Mouse (Mus musculus): ENCODE measurements around the gene Lrrn2.

Gene Lrrn2

GRCm38 (mm10) chr1:132885701-132886100, 5.6 kb downstream of the Lrrn2 start:
- no peak for DNase-seq (ENCODE audit: low spot score in 2 of 2)

DNA sequence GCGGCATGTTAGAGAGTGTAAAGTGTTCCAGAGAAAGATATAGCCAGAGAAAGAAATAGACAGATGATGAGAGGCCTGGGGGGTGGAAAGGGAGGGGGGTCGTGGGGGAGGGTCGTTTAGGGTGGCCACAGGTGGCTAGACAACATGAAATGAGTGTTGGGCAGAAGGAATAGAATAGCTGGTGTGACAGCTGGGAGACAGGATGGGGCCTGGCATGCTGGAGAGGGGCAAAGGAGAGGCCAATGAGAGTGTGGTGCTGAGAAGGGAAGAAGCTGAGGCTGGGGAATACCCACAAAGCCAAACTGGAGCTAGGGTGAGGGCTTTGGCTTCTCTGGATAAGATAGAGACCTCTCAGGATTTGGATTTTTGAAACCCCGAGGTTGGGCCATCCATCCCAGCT, 6.6 kb downstream of the Lrrn2 start:
- DNase-seq (ENCODE audit: low spot score in 2 of 2), result no peak

GRCm38 (mm10) chr1:132888811-132889210, 8.7 kb downstream of the Lrrn2 start:
- DNase-seq (ENCODE audit: low spot score in 2 of 2), result no peak

DNA sequence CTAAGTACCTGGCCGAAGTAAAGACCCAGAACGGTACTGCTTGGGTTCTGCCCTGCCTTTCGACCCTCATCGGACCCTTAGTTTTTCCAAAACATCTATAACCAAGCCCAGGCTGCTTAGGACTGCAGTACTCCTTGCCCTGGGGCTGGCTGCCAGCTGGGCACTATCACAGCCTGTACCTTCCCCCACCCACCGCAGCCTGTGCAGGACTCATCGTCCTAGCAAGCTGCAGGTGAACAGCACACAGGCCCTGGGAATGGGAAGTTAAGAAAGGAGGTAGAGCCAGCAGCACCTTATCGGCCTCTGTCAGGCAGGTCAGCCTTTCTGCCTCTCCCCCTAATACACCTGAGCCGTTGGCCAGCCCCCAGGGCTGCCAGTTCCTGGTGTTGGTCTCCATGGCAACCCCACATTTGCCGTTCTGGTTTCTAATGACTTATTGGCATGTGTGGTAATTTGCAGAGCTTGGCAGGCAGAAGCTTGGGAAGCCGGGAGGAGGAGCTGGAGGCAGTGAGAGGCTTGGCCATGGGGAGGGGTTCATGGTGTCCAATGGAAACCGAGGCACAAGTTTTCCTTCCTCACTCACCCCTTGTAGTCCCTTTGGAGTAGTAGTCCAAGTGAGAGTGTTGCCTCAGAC, 10.2 kb downstream of the Lrrn2 start:
- DNase-seq (ENCODE audit: low spot score in 2 of 2), result no peak

DNA sequence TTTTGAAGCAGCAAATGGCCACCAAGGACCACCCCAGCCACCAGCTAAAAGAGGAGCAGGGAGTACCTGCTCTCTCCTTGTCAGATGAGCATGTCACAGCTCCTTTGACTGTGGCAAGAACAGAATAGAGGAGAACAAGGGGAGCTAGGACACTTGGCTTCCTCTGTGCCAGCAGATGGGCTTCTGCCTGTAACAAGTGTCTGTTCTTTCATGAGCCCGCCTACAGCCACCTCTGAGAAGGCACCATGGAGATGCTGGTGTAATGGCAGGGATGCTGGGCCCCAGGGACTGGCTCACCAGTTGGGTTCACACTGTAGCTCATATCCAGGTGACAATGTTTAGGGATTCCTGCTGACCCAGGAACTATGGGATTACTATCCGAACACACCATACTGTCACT, 12.0 kb downstream of the Lrrn2 start:
- no peak for DNase-seq (ENCODE audit: low spot score in 2 of 2)

- no peak for DNase-seq (ENCODE audit: low spot score in 2 of 2)
These were observed 13.4 kb downstream of the Lrrn2 start for GRCm38 (mm10) chr1:132893311-132894077.

GRCm38 (mm10) chr1:132899029-132899428, 19.0 kb downstream of the Lrrn2 start:
- DNase-seq (ENCODE audit: low spot score in 2 of 2), result no peak

DNA sequence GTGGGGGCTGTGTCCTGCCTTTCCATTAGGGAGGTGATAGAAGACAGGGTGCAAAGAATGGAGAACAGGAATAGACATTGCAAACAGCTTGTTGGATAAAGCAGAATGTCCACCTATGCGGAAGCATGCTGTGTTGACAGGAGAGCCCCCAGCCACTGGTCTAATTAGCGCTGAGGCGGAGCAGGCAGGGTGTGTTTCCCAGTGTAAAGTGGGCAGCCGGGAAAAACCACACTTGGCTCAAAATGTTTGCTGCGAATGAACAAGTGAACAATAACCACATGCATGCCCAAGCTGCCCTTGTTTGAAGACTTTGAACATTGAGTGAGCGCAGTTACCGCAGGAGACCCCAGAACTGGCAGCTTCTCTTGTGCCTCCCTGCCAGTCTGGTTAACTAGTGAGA, 19.6 kb downstream of the Lrrn2 start:
- DNase-seq (ENCODE audit: low spot score in 2 of 2), result no peak

- no peak for DNase-seq (ENCODE audit: low spot score in 2 of 2)
These were observed 20.9 kb downstream of the Lrrn2 start for GRCm38 (mm10) chr1:132900945-132901344.

- DNase-seq (ENCODE audit: low spot score in 2 of 2), result no peak
These were observed 23.4 kb downstream of the Lrrn2 start for GRCm38 (mm10) chr1:132903519-132903918.

GRCm38 (mm10) chr1:132909090-132909489, 29.0 kb downstream of the Lrrn2 start:
- no peak for DNase-seq (ENCODE audit: low spot score in 2 of 2)

GRCm38 (mm10) chr1:132909951-132910350, 29.9 kb downstream of the Lrrn2 start:
- DNase-seq (ENCODE audit: low spot score in 2 of 2), result no peak

GRCm38 (mm10) chr1:132910414-132911041, 30.5 kb downstream of the Lrrn2 start:
- DNase-seq (ENCODE audit: low spot score in 2 of 2), result no peak

DNA sequence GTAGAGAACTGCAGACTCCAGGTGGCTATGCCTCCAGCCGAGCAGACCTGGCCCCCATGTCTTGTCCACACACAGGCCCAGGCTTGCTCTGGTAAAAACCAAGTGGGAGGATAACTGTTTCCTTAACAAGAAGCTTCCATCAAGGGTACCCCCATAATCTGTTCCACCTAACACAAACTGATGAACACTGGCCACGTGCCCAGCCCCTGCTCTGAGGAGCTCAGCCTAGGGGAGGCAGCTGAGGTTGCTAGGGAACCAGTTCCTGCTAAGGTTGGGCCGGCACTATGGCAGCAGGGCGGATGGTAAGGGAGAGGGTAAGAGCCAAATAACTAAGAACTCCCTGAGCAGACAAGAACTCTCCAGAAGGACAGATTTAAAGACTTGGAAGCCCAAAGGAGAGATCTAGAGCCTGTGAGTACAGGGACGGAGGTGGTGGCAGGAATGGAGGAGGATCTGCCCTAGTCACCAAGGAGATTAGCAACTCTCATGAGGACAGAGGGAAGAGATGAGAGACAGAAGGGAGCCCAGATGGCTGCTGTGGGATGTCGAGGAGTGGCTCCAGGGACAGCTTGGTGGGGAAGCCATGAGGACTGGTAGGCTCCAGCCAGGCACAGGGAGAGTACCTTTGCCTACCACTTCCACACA, 35.9 kb downstream of the Lrrn2 start:
- DNase-seq (ENCODE audit: low spot score in 2 of 2), result no peak

DNA sequence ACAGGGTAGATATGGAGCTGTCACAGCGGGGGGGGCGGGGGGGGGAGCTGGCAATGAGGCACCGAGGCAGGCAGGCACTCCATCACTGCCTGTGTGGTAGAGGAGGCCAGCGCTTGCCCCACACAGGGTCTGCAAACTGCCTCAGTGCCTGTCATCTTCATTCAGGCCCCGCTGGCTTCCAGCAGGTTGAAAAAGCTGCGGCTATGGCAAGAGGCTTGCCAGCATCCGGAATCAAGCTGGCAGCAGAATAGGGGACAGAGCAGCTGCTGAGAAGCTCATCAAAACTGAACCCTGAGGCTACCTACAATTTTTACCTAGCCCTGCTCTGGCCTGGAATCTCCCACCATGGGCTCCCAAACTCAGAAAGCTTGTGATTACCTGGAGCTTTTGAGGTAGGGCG, 37.5 kb downstream of the Lrrn2 start:
- DNase-seq (ENCODE audit: low spot score in 2 of 2), result no peak

GRCm38 (mm10) chr1:132918117-132918680, 38.1 kb downstream of the Lrrn2 start:
- no peak for DNase-seq (ENCODE audit: low spot score in 2 of 2)

DNA sequence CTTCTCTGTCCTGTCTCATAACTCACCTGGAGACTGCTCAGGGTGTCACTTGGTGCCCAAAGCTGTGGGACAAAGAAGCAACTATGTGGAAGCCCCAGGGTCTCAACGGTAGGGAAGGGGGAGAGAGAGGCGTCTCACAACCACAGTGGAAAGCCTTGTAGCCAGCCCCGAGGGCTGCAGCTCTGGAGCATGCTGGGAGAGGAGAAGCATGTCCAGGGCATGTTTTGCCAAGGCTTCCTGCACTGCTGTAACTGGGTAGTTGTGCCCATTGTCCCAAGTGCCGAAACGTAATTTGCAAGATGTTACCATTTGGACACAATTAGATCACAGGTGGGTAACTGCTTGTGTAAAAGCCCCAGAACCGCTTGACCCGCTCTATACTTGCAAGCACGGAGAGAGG, 39.2 kb downstream of the Lrrn2 start:
- DNase-seq (ENCODE audit: low spot score in 2 of 2), result no peak

- DNase-seq (ENCODE audit: low spot score in 2 of 2), result no peak
These were observed 41.0 kb downstream of the Lrrn2 start for GRCm38 (mm10) chr1:132921071-132921470.

GRCm38 (mm10) chr1:132922257-132922656, 42.2 kb downstream of the Lrrn2 start:
- DNase-seq (ENCODE audit: low spot score in 2 of 2), result no peak

DNA sequence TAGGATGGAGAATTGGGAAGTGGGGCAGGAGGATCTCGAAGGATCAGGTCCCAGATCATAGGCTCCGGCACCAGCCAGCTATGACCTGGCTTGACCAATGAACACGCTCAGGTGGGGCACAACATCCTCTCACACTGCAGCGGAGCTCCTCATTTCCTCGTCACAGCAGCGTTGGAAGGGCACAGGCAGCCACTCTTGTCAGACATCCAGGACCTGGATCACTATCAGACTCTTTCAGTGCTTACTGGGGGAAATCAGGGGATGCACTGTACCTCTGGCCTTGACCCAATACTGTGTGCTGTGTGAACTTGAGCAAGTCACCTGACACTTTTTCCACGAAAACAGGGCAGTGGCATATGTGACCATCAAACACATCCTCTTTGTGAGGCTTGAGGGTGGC, 45.2 kb downstream of the Lrrn2 start:
- no peak for DNase-seq (ENCODE audit: low spot score in 2 of 2)

GRCm38 (mm10) chr1:132928032-132928906, 48.2 kb downstream of the Lrrn2 start:
- no peak for DNase-seq (ENCODE audit: low spot score in 2 of 2)

Data from spleen, postnatal 4 days (tissue).